19 mouse cellular contexts compared by ENCODE assay signal in the genomic region with DNA sequence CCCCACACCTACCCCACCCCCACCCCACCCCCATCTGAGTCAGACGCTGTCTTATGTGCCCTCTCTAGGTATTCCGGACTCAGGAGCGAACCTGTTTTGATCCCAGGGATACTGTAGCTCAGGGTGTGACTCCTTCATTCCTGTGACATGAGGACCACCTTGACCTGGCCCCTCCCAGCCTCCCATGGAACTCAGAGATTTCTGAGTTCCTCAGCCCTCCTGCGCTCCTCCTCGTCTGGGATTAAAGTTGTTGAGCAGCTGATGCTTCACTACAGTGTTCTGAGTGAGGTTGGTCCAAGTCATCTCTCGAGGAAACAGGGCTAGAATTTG. TPM values are rescaled to one million over a fixed set of nuclear protein-coding genes. Genes with fewer than 3 reads are reported as not detected.
DNase-seq lines count a peak whose midpoint lies in the region; ATAC-seq lines count a peak whose summit lies in the region.
"Had no signal": no experiment of that assay in that cellular context is flagged by ENCODE, and none has a peak within 500 bp of the region (broad histone marks: within the 10 kb centered on the region; RNA-seq: fewer than 3 reads in every experiment).

No protein-coding gene starts in this region.

- H3K9ac ChIP-seq in embryonic facial prominence, embryonic 12.5 days, result no peak overlapping the region
- H3K9ac ChIP-seq in limb, embryonic 12.5 days (replicated peaks), result no peak overlapping the region
- H3K9ac ChIP-seq in stomach, embryonic 16.5 days (ENCODE audit: low read length), result no peak overlapping the region
- H3K9ac ChIP-seq: limb, embryonic 13.5 days; liver, embryonic 14.5 days; lung, embryonic 14.5 days; midbrain, embryonic 12.5 days had no signal

- peaks cover 28% of the 10 kb centered on the region for H3K4me1 ChIP-seq in embryonic facial prominence, embryonic 12.5 days
- H3K4me1 ChIP-seq in embryonic facial prominence, embryonic 10.5 days, result peaks cover 33% of the 10 kb centered on the region
- H3K4me1 ChIP-seq in limb, embryonic 12.5 days (replicated peaks), result peaks cover 31% of the 10 kb centered on the region
- peaks cover 31% of the 10 kb centered on the region for H3K4me1 ChIP-seq in limb, embryonic 10.5 days
- H3K4me1 ChIP-seq in stomach, embryonic 16.5 days (ENCODE audit: control insufficient read depth, insufficient read depth, low read length), result peaks cover 11% of the 10 kb centered on the region

- 82% methylated on average over 6 of the region's 6 CpGs for WGBS in embryonic facial prominence, embryonic 12.5 days
- 84% methylated on average over 6 of the region's 6 CpGs for WGBS in embryonic facial prominence, embryonic 10.5 days
- 68% methylated on average over 6 of the region's 6 CpGs for WGBS in limb, embryonic 12.5 days
- WGBS in limb, embryonic 10.5 days, result 86% methylated on average over 6 of the region's 6 CpGs
- WGBS in stomach, embryonic 16.5 days, result 72% methylated on average over 6 of the region's 6 CpGs

- ATAC-seq in embryonic facial prominence, embryonic 12.5 days (ENCODE audit: insufficient number of reproducible peaks, insufficient read depth, low FRiP score, low TSS enrichment), result peak; percentile 23; the same call in 1 of the 2 replicates
- ATAC-seq in limb, embryonic 12.5 days (ENCODE audit: insufficient number of reproducible peaks, insufficient read depth, low FRiP score, low TSS enrichment, low read depth), result no peak
- peak; percentile 39; the same call in 1 of the 2 replicates for ATAC-seq in stomach, embryonic 16.5 days (ENCODE audit: insufficient read depth, low FRiP score)

- H3K4me3 ChIP-seq in embryonic facial prominence, embryonic 12.5 days, result no peak overlapping the region
- no peak overlapping the region for H3K4me3 ChIP-seq in embryonic facial prominence, embryonic 10.5 days
- H3K4me3 ChIP-seq in limb, embryonic 12.5 days (replicated peaks), result no peak overlapping the region
- H3K4me3 ChIP-seq in limb, embryonic 10.5 days, result no peak overlapping the region
- no peak overlapping the region for H3K4me3 ChIP-seq in stomach, embryonic 16.5 days (replicated peaks; ENCODE audit: low read length)
- H3K4me3 ChIP-seq: heart, adult 2 months; hindbrain, embryonic 13.5 days; limb, embryonic 13.5 days; midbrain, embryonic 12.5 days had no signal

- no peaks in the 10 kb centered on the region for H3K27me3 ChIP-seq in embryonic facial prominence, embryonic 12.5 days
- H3K27me3 ChIP-seq in embryonic facial prominence, embryonic 10.5 days (replicated peaks; ENCODE audit: low read depth, poor library complexity, severe bottlenecking), result no peaks in the 10 kb centered on the region
- no peaks in the 10 kb centered on the region; the same call in 1 of the 2 replicates for H3K27me3 ChIP-seq in limb, embryonic 12.5 days
- H3K27me3 ChIP-seq in limb, embryonic 10.5 days (ENCODE audit: low read depth, poor library complexity, severe bottlenecking), result no peaks in the 10 kb centered on the region
- no peaks in the 10 kb centered on the region for H3K27me3 ChIP-seq in stomach, embryonic 16.5 days (ENCODE audit: control insufficient read depth, insufficient read depth, low read length)
- H3K27me3 ChIP-seq: hindbrain, embryonic 13.5 days; limb, embryonic 13.5 days; midbrain, embryonic 12.5 days had no signal

- H3K4me2 ChIP-seq in embryonic facial prominence, embryonic 12.5 days (replicated peaks), result no peak overlapping the region
- H3K4me2 ChIP-seq in limb, embryonic 12.5 days, result no peak overlapping the region
- H3K4me2 ChIP-seq in stomach, embryonic 16.5 days (ENCODE audit: low read depth, low read length), result no peak overlapping the region
- H3K4me2 ChIP-seq: hindbrain, embryonic 13.5 days; lung, embryonic 14.5 days; midbrain, embryonic 12.5 days had no signal

- no peaks in the 10 kb centered on the region for H3K36me3 ChIP-seq in embryonic facial prominence, embryonic 12.5 days
- peaks cover 4% of the 10 kb centered on the region; the same call in 1 of the 2 replicates for H3K36me3 ChIP-seq in embryonic facial prominence, embryonic 10.5 days (replicated peaks)
- no peaks in the 10 kb centered on the region for H3K36me3 ChIP-seq in limb, embryonic 12.5 days
- H3K36me3 ChIP-seq in limb, embryonic 10.5 days, result peaks cover 9% of the 10 kb centered on the region; the same call in 1 of the 2 replicates
- H3K36me3 ChIP-seq in stomach, embryonic 16.5 days (ENCODE audit: control insufficient read depth, insufficient read depth, low read length), result no peaks in the 10 kb centered on the region
- H3K36me3 ChIP-seq: hindbrain, embryonic 13.5 days; limb, embryonic 13.5 days had no signal

- H3K27ac ChIP-seq in embryonic facial prominence, embryonic 12.5 days, result no peak overlapping the region
- H3K27ac ChIP-seq in embryonic facial prominence, embryonic 10.5 days (replicated peaks), result no peak overlapping the region
- 0 out of 2 replicates have a peak overlapping the region, but pooled peaks have one; percentile 19 for H3K27ac ChIP-seq in limb, embryonic 12.5 days
- H3K27ac ChIP-seq in limb, embryonic 10.5 days, result no peak overlapping the region
- H3K27ac ChIP-seq in stomach, embryonic 16.5 days (ENCODE audit: low read length), result no peak overlapping the region
- H3K27ac ChIP-seq: heart, adult 2 months; liver, embryonic 14.5 days; midbrain, embryonic 12.5 days had no signal

- H3K9me3 ChIP-seq in embryonic facial prominence, embryonic 12.5 days, result no peaks in the 10 kb centered on the region
- H3K9me3 ChIP-seq in embryonic facial prominence, embryonic 10.5 days, result no peaks in the 10 kb centered on the region
- no peaks in the 10 kb centered on the region for H3K9me3 ChIP-seq in limb, embryonic 12.5 days
- H3K9me3 ChIP-seq in limb, embryonic 10.5 days (replicated peaks), result no peaks in the 10 kb centered on the region
- H3K9me3 ChIP-seq in stomach, embryonic 16.5 days (replicated peaks; ENCODE audit: control insufficient read depth, low read length), result no peaks in the 10 kb centered on the region
- H3K9me3 ChIP-seq: hindbrain, embryonic 13.5 days; limb, embryonic 13.5 days; midbrain, embryonic 12.5 days had no signal

- DNase-seq in embryonic facial prominence, embryonic 10.5 days (ENCODE audit: low spot score), result no peak
- no peak for DNase-seq in limb, embryonic 10.5 days (ENCODE audit: low spot score)
- DNase-seq in R1 (ENCODE audit: low read depth, low spot score), result peak; percentile 56
- DNase-seq in right cerebral cortex, postnatal 25 days, result no peak
- DNase-seq: adrenal gland, postnatal 36 days; cerebellum, adult 9-11 months; gastrocnemius, postnatal 14 days; heart, adult 2 months; kidney, adult 9 months; kidney, postnatal 14 days; thymus, postnatal 14 days had no signal

RNA-seq across cellular contexts. Expression of a gene that starts 22.0 kb away (rescaled TPM):
- polyA plus RNA-seq in embryonic facial prominence, embryonic 12.5 days (2016; fragmentation: Nextera tagmentation; extraction: Ambion mirVana), result 68.1 and 75.7 TPM in 2 replicates
- polyA plus RNA-seq in embryonic facial prominence, embryonic 10.5 days (2016; fragmentation: Nextera tagmentation; extraction: Ambion mirVana), result 39.6 and 44.2 TPM in 2 replicates
- polyA plus RNA-seq in limb, embryonic 12.5 days (2016; fragmentation: Nextera tagmentation; extraction: Ambion mirVana), result 64.3 and 65.3 TPM in 2 replicates
- polyA plus RNA-seq in limb, embryonic 10.5 days (2016; fragmentation: Nextera tagmentation; extraction: Ambion mirVana), result 34.8 and 41.2 TPM in 2 replicates
- polyA plus RNA-seq in stomach, embryonic 16.5 days (2015; fragmentation: Nextera tagmentation; extraction: Ambion mirVana), result 14.7 and 14.9 TPM in 2 replicates
